In the genomic region with DNA sequence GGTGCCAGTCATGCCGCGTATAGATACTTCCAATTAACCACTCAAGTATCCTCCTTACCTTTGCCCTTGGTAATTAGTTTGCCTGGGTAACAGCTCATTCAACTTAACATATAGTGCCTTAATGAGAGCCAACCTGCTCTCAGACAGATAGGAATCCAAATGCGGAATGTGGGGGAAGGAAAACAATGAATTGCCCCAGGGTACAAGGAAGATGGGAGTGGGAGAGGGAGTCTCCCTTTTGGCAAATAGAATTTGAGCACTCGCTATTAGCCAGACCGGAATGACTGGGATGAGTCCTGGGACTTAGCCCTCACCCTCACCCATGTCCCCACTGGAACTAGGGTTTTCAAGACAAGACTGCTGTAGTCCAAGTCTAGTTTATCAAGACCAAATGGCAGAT, we compare ENCODE assay signal across 8 mouse cellular contexts. TPM values are rescaled to one million over a fixed set of nuclear protein-coding genes. Genes with fewer than 3 reads are reported as not detected.
A peak's percentile ranks its signal among the peaks of the same experiment; 100 is the strongest.
DNase-seq lines count a peak whose midpoint lies in the region; ATAC-seq lines count a peak whose summit lies in the region.
"Had no signal": no experiment of that assay in that cellular context is flagged by ENCODE, and none has a peak within 500 bp of the region (broad histone marks: within the 10 kb centered on the region; RNA-seq: fewer than 3 reads in every experiment).

No protein-coding gene starts in this region.

- peaks cover 58% of the 10 kb centered on the region for H3K27me3 ChIP-seq in megakaryocyte, embryonic 14.5 days (replicated peaks)
- H3K27me3 ChIP-seq in forebrain, embryonic 15.5 days, result no peaks in the 10 kb centered on the region
- H3K27me3 ChIP-seq in liver, embryonic 13.5 days, result peaks cover 44% of the 10 kb centered on the region

- H3K9ac ChIP-seq in forebrain, embryonic 15.5 days (replicated peaks), result no peak overlapping the region
- H3K9ac ChIP-seq in liver, embryonic 13.5 days, result no peak overlapping the region

- DNase-seq in liver, embryonic 13.5 days, result no peak
- DNase-seq in natural killer cell, adult 2 months (ENCODE audit: low spot score in 2 of 2), result no peak
- DNase-seq in cerebellum, postnatal 10 days, result no peak
- DNase-seq: thymus, adult 2 months had no signal

- peaks cover 16% of the 10 kb centered on the region for H3K4me1 ChIP-seq in megakaryocyte, embryonic 14.5 days
- H3K4me1 ChIP-seq in forebrain, embryonic 15.5 days, result peaks cover 25% of the 10 kb centered on the region
- 0 out of 2 replicates have a peak, but pooled peaks cover 6% of the 10 kb centered on the region for H3K4me1 ChIP-seq in liver, embryonic 13.5 days (replicated peaks)

- H3K9me3 ChIP-seq in megakaryocyte, embryonic 14.5 days, result peaks cover 15% of the 10 kb centered on the region
- no peaks in the 10 kb centered on the region for H3K9me3 ChIP-seq in forebrain, embryonic 15.5 days
- H3K9me3 ChIP-seq in liver, embryonic 13.5 days (replicated peaks), result no peaks in the 10 kb centered on the region

- H3K27ac ChIP-seq in forebrain, embryonic 15.5 days (replicated peaks), result no peak overlapping the region
- H3K27ac ChIP-seq in liver, embryonic 13.5 days, result no peak overlapping the region

- H3K36me3 ChIP-seq in megakaryocyte, embryonic 14.5 days (replicated peaks; ENCODE audit: low read length), result no peaks in the 10 kb centered on the region
- no peaks in the 10 kb centered on the region for H3K36me3 ChIP-seq in forebrain, embryonic 15.5 days
- H3K36me3 ChIP-seq in liver, embryonic 13.5 days, result no peaks in the 10 kb centered on the region

- peak overlapping the region; percentile 91 for H3K4me3 ChIP-seq in megakaryocyte, embryonic 14.5 days (replicated peaks)
- peak overlapping the region; percentile 86 for H3K4me3 ChIP-seq in forebrain, embryonic 15.5 days
- peak overlapping the region; percentile 63 for H3K4me3 ChIP-seq in liver, embryonic 13.5 days (replicated peaks)

- WGBS in forebrain, embryonic 15.5 days, result 3% methylated on average over 5 of the region's 5 CpGs
- WGBS in liver, embryonic 13.5 days (ENCODE audit: insufficient replicate concordance), result 19% methylated on average over 5 of the region's 5 CpGs

- no peak for ATAC-seq in megakaryocyte, adult 5-6 weeks (ENCODE audit: poor library complexity, severe bottlenecking)
- ATAC-seq in forebrain, embryonic 15.5 days (replicated peaks), result no peak
- ATAC-seq in liver, embryonic 13.5 days (ENCODE audit: low read depth), result no peak
- no peak for ATAC-seq in frontal cortex, adult (ENCODE audit: low TSS enrichment)

- peak overlapping the region; percentile 92 for H3K4me2 ChIP-seq in forebrain, embryonic 15.5 days (replicated peaks)
- peak overlapping the region; percentile 59 for H3K4me2 ChIP-seq in liver, embryonic 13.5 days

RNA-seq across cellular contexts. Expression of a gene that starts 1.0 kb away (rescaled TPM):
- not detected in 2 replicates for polyA plus RNA-seq in megakaryocyte, embryonic 14.5 days (2012; ENCODE audit: insufficient read depth, low replicate concordance)
- total RNA-seq in megakaryocyte, adult 5-6 weeks (2015), result not detected in 2 replicates
- not detected in 2 replicates for total RNA-seq in megakaryocyte, adult 5-6 weeks (2017)
- 9.5 and 10.5 TPM in 2 replicates for polyA plus RNA-seq in forebrain, embryonic 15.5 days (2015; fragmentation: Nextera tagmentation; extraction: Ambion mirVana)
- 1.3 and 1.6 TPM in 2 replicates for polyA plus RNA-seq in liver, embryonic 13.5 days (2015; fragmentation: Nextera tagmentation; extraction: Ambion mirVana)
